Mouse (Mus musculus): ENCODE measurements around the gene Fam126b. TPM values are rescaled to one million over a fixed set of nuclear protein-coding genes. Genes with fewer than 3 reads are reported as not detected.
A peak's percentile ranks its signal among the peaks of the same experiment; 100 is the strongest.

Gene Fam126b
- total and polyA plus RNA-seq, 2 experiments = 1.8 to 33.0 TPM

- peaks cover 5% of the 10 kb centered on the region for H3K4me1 ChIP-seq (ENCODE audit: control insufficient read depth, insufficient read depth, low read length)
- peaks cover 4% of the 10 kb centered on the region; the same call in 1 of the 2 replicates for H3K79me2 ChIP-seq (ENCODE audit: control insufficient read depth, insufficient read depth, low read length)
- WGBS = 94% methylated on average over 3 of the region's 3 CpGs
- no peak for DNase-seq (ENCODE audit: extremely low read depth, low read depth, low spot score)
- TF ChIP-seq POLR2A (IDR thresholded peaks at IDR 0.05; ENCODE audit: extremely low read depth, insufficient read depth, low read length) (no peak), CTCF (IDR thresholded peaks at IDR 0.05; ENCODE audit: low read depth, low read length) (no peak)
- no peaks in the 10 kb centered on the region for H3K36me3 ChIP-seq (ENCODE audit: control insufficient read depth, insufficient read depth, low read length)
- no peak overlapping the region for H3K9ac ChIP-seq (ENCODE audit: low read depth, low read length)
- H3K27ac ChIP-seq (replicated peaks; ENCODE audit: insufficient read depth, low read depth, low read length) = no peak overlapping the region
- H3K4me3 ChIP-seq (ENCODE audit: insufficient read depth, low read depth, low read length) = no peak overlapping the region
- H3K27me3 ChIP-seq (ENCODE audit: control insufficient read depth, insufficient read depth, low read length) = no peaks in the 10 kb centered on the region
Observed at GRCm38 (mm10) chr1:58507249-58507648, 78.9 kb downstream of the Fam126b start.

- H3K27me3 ChIP-seq (ENCODE audit: control insufficient read depth, insufficient read depth, low read length) = no peaks in the 10 kb centered on the region
- peaks cover 5% of the 10 kb centered on the region for H3K4me1 ChIP-seq (ENCODE audit: control insufficient read depth, insufficient read depth, low read length)
- H3K9ac ChIP-seq (ENCODE audit: low read depth, low read length) = peak within 1 kb of the TSS; percentile 89
- under 1% methylated on average over 64 of the region's 64 CpGs for WGBS
- TF ChIP-seq CTCF (IDR thresholded peaks at IDR 0.05; ENCODE audit: low read depth, low read length) (no peak), POLR2A (IDR thresholded peaks at IDR 0.05; ENCODE audit: extremely low read depth, insufficient read depth, low read length) (peak; percentile 55; the same call in 1 of the 2 replicates)
- H3K4me3 ChIP-seq (ENCODE audit: insufficient read depth, low read depth, low read length) = peak within 1 kb of the TSS; percentile 97
- peaks cover 3% of the 10 kb centered on the region; the same call in 1 of the 2 replicates for H3K36me3 ChIP-seq (ENCODE audit: control insufficient read depth, insufficient read depth, low read length)
- peak within 1 kb of the TSS; percentile 35 for H3K27ac ChIP-seq (replicated peaks; ENCODE audit: insufficient read depth, low read depth, low read length)
- peaks cover 4% of the 10 kb centered on the region; the same call in 1 of the 2 replicates for H3K79me2 ChIP-seq (ENCODE audit: control insufficient read depth, insufficient read depth, low read length)
- DNase-seq (ENCODE audit: extremely low read depth, low read depth, low spot score) = peak; percentile 87
Observed at GRCm38 (mm10) chr1:58504577-58505254, 81.4 kb downstream of the Fam126b start, which contains the start of gene Orc2. Gene Orc2 (minus strand): TSS chr1:58505109.

- Histone ChIP-seq H3K27me3 (ENCODE audit: control insufficient read depth, insufficient read depth, low read length) (no peaks in the 10 kb centered on the region), H3K36me3 (ENCODE audit: control insufficient read depth, insufficient read depth, low read length) (peaks cover 7% of the 10 kb centered on the region; the same call in 1 of the 2 replicates), H3K4me3 (ENCODE audit: insufficient read depth, low read depth, low read length) (peak overlapping the region; percentile 97), H3K4me1 (ENCODE audit: control insufficient read depth, insufficient read depth, low read length) (peaks cover 5% of the 10 kb centered on the region), H3K9ac (ENCODE audit: low read depth, low read length) (peak overlapping the region; percentile 89; the same call in 1 of the 2 replicates), H3K27ac (replicated peaks; ENCODE audit: insufficient read depth, low read depth, low read length) (no peak overlapping the region), H3K79me2 (ENCODE audit: control insufficient read depth, insufficient read depth, low read length) (peaks cover 4% of the 10 kb centered on the region; the same call in 1 of the 2 replicates)
- WGBS = 22% methylated on average over 9 of the region's 9 CpGs
- peak; percentile 27 for DNase-seq (ENCODE audit: extremely low read depth, low read depth, low spot score)
- no peak for TF ChIP-seq POLR2A (IDR thresholded peaks at IDR 0.05; ENCODE audit: extremely low read depth, insufficient read depth, low read length)
- no peak for TF ChIP-seq CTCF (IDR thresholded peaks at IDR 0.05; ENCODE audit: low read depth, low read length)
Observed at GRCm38 (mm10) chr1:58503793-58504370, 82.2 kb downstream of the Fam126b start.

GRCm38 (mm10) chr1:58503134-58503533 lies 83.0 kb downstream of the Fam126b start:
- Histone ChIP-seq H3K9ac (ENCODE audit: low read depth, low read length) (no peak overlapping the region), H3K36me3 (ENCODE audit: control insufficient read depth, insufficient read depth, low read length) (peaks cover 9% of the 10 kb centered on the region; the same call in 1 of the 2 replicates), H3K79me2 (ENCODE audit: control insufficient read depth, insufficient read depth, low read length) (peaks cover 4% of the 10 kb centered on the region; the same call in 1 of the 2 replicates), H3K4me1 (ENCODE audit: control insufficient read depth, insufficient read depth, low read length) (peaks cover 5% of the 10 kb centered on the region), H3K4me3 (ENCODE audit: insufficient read depth, low read depth, low read length) (no peak overlapping the region), H3K27me3 (ENCODE audit: control insufficient read depth, insufficient read depth, low read length) (no peaks in the 10 kb centered on the region), H3K27ac (replicated peaks; ENCODE audit: insufficient read depth, low read depth, low read length) (no peak overlapping the region)
- no peak for DNase-seq (ENCODE audit: extremely low read depth, low read depth, low spot score)
- no peak for TF ChIP-seq POLR2A (IDR thresholded peaks at IDR 0.05; ENCODE audit: extremely low read depth, insufficient read depth, low read length)
- TF ChIP-seq CTCF (IDR thresholded peaks at IDR 0.05; ENCODE audit: low read depth, low read length) = no peak

- no peak overlapping the region for H3K9ac ChIP-seq (ENCODE audit: low read depth, low read length)
- TF ChIP-seq POLR2A (IDR thresholded peaks at IDR 0.05; ENCODE audit: extremely low read depth, insufficient read depth, low read length) (no peak), CTCF (IDR thresholded peaks at IDR 0.05; ENCODE audit: low read depth, low read length) (no peak)
- no peaks in the 10 kb centered on the region for H3K27me3 ChIP-seq (ENCODE audit: control insufficient read depth, insufficient read depth, low read length)
- no peak overlapping the region for H3K4me3 ChIP-seq (ENCODE audit: insufficient read depth, low read depth, low read length)
- DNase-seq (ENCODE audit: extremely low read depth, low read depth, low spot score) = no peak
- no peak overlapping the region for H3K27ac ChIP-seq (replicated peaks; ENCODE audit: insufficient read depth, low read depth, low read length)
- H3K79me2 ChIP-seq (ENCODE audit: control insufficient read depth, insufficient read depth, low read length) = peaks cover 4% of the 10 kb centered on the region; the same call in 1 of the 2 replicates
- WGBS = 98% methylated on average over 1 of the region's 1 CpGs
- peaks cover 19% of the 10 kb centered on the region for H3K36me3 ChIP-seq (ENCODE audit: control insufficient read depth, insufficient read depth, low read length)
- H3K4me1 ChIP-seq (ENCODE audit: control insufficient read depth, insufficient read depth, low read length) = peaks cover under 1% of the 10 kb centered on the region; the same call in 1 of the 2 replicates
Observed at GRCm38 (mm10) chr1:58498758-58499157, 87.4 kb downstream of the Fam126b start.
